ENCODE assay signal across 8 mouse cellular contexts in genomic region chr10:75062189-75062561, GRCm38 (mm10). TPM values are rescaled to one million over a fixed set of nuclear protein-coding genes. Genes with fewer than 3 reads are reported as not detected.
DNase-seq lines count a peak whose midpoint lies in the region; ATAC-seq and TF ChIP-seq lines count a peak whose summit lies in the region.

No protein-coding gene starts in this region.

- TF ChIP-seq EP300 in heart, adult 2 months (IDR thresholded peaks at IDR 0.05; ENCODE audit: insufficient read depth, low read depth, low read length) = no peak

- peaks cover 6% of the 10 kb centered on the region for H3K4me1 ChIP-seq in heart, adult 2 months (ENCODE audit: control insufficient read depth, insufficient read depth, low read length)
- H3K4me1 ChIP-seq in heart, embryonic 15.5 days (replicated peaks) = peaks cover 57% of the 10 kb centered on the region
- peaks cover 81% of the 10 kb centered on the region for H3K4me1 ChIP-seq in midbrain, embryonic 13.5 days (replicated peaks)

- intact Hi-C loops in heart, adult 2 months (cut with DNase I) = no loop called here

- no peaks in the 10 kb centered on the region for H3K27me3 ChIP-seq in heart, adult 2 months (ENCODE audit: control insufficient read depth, insufficient read depth, low read length)
- peaks cover 35% of the 10 kb centered on the region for H3K27me3 ChIP-seq in heart, embryonic 15.5 days
- H3K27me3 ChIP-seq in midbrain, embryonic 13.5 days = no peaks in the 10 kb centered on the region

- H3K9ac ChIP-seq in heart, adult 2 months (ENCODE audit: low read depth, low read length) = peak overlapping the region; percentile 90
- peak overlapping the region; percentile 80 for H3K9ac ChIP-seq in heart, embryonic 15.5 days
- peak overlapping the region; percentile 91 for H3K9ac ChIP-seq in midbrain, embryonic 13.5 days (replicated peaks)

- TF ChIP-seq CTCF in heart, adult 2 months (IDR thresholded peaks at IDR 0.05) = no peak

- H3K36me3 ChIP-seq in heart, adult 2 months (ENCODE audit: control insufficient read depth, insufficient read depth, low read length) = no peaks in the 10 kb centered on the region
- H3K36me3 ChIP-seq in heart, embryonic 15.5 days = no peaks in the 10 kb centered on the region; the same call in 1 of the 2 replicates
- no peaks in the 10 kb centered on the region for H3K36me3 ChIP-seq in midbrain, embryonic 13.5 days

- no peak for ATAC-seq in heart, embryonic 15.5 days (replicated peaks; ENCODE audit: insufficient number of reproducible peaks, insufficient read depth, low FRiP score, low read depth)
- ATAC-seq in midbrain, embryonic 13.5 days = no peak

- no peak for TF ChIP-seq POLR2A in heart, adult 2 months (IDR thresholded peaks at IDR 0.05; ENCODE audit: insufficient read depth, low read depth, low read length)

- 31% methylated on average over 6 of the region's 6 CpGs for WGBS in heart, adult 2 months
- WGBS in heart, embryonic 15.5 days = 24% methylated on average over 6 of the region's 6 CpGs
- 9% methylated on average over 6 of the region's 6 CpGs for WGBS in midbrain, embryonic 13.5 days

- no peaks in the 10 kb centered on the region for H3K9me3 ChIP-seq in heart, embryonic 15.5 days (replicated peaks)
- H3K9me3 ChIP-seq in midbrain, embryonic 13.5 days = no peaks in the 10 kb centered on the region

- H3K79me2 ChIP-seq in heart, adult 2 months (replicated peaks; ENCODE audit: control insufficient read depth, insufficient read depth, low read length) = peaks cover 1% of the 10 kb centered on the region

- peak overlapping the region; percentile 86 for H3K4me3 ChIP-seq in heart, adult 2 months
- peak overlapping the region; percentile 86 for H3K4me3 ChIP-seq in heart, embryonic 15.5 days
- peak overlapping the region; percentile 92 for H3K4me3 ChIP-seq in midbrain, embryonic 13.5 days (replicated peaks)

- peak overlapping the region; percentile 91 for H3K4me2 ChIP-seq in heart, embryonic 15.5 days
- peak overlapping the region; percentile 93 for H3K4me2 ChIP-seq in midbrain, embryonic 13.5 days (replicated peaks)

- H3K27ac ChIP-seq in heart, adult 2 months = no peak overlapping the region; the same call in 1 of the 2 replicates
- H3K27ac ChIP-seq in heart, embryonic 15.5 days = no peak overlapping the region
- no peak overlapping the region for H3K27ac ChIP-seq in midbrain, embryonic 13.5 days

- peak; percentile 29 to 58 for DNase-seq in heart, adult 2 months
- DNase-seq in heart, adult 8-10 months (ENCODE audit: low spot score) = no peak
- DNase-seq in brain, adult 2 months (ENCODE audit: low read depth, low spot score) = peak; percentile 45
- DNase-seq in kidney, postnatal 25 days = peak; percentile 54 to 58
- DNase-seq in ovary, adult 18-20 months (ENCODE audit: low spot score) = no peak
- no peak for DNase-seq in layer of hippocampus, adult 11-12 months (ENCODE audit: low spot score)

RNA-seq across cellular contexts. Expression of gene Bcr, which starts 1.8 kb away (rescaled TPM):
- total RNA-seq in heart, adult 2 months (2021) = 1 to 10 TPM; 9.9 to 10.0 TPM
- polyA plus RNA-seq in heart, adult 2 months (2012; rRNA removed) = 7.3 and 8.5 TPM in 2 replicates
- 10 to 100 TPM in 2 of 4 experiments, 1 to 10 TPM in 2; 8.0 to 13.3 (median 9.5) TPM for total RNA-seq in heart, adult 8-10 months (2022)
- polyA plus RNA-seq in heart, embryonic 15.5 days (2015; fragmentation: Nextera tagmentation; extraction: Ambion mirVana) = 9.7 and 10.2 TPM in 2 replicates
- polyA plus RNA-seq in midbrain, embryonic 13.5 days (2015; fragmentation: Nextera tagmentation; extraction: Ambion mirVana) = 15.2 and 17.3 TPM in 2 replicates

RNA-seq across cellular contexts. Expression of gene Rab36, which starts 25.3 kb away (rescaled TPM):
- total RNA-seq in heart, adult 2 months (2021) = 1 to 10 TPM in 1 of 2 experiments, under 1 TPM in 1; 0.57 to 1.0 TPM
- 3.2 and 3.4 TPM in 2 replicates for polyA plus RNA-seq in heart, adult 2 months (2012; rRNA removed)
- total RNA-seq in heart, adult 8-10 months (2022) = under 1 TPM; 0.46 to 0.97 (median 0.77) TPM
- 2.2 and 4.1 TPM in 2 replicates for polyA plus RNA-seq in heart, embryonic 15.5 days (2015; fragmentation: Nextera tagmentation; extraction: Ambion mirVana)
- polyA plus RNA-seq in midbrain, embryonic 13.5 days (2015; fragmentation: Nextera tagmentation; extraction: Ambion mirVana) = 14.8 and 19.7 TPM in 2 replicates

RNA-seq across cellular contexts. Expression of gene Rsph14, which starts 29.8 kb away (rescaled TPM):
- not detected for total RNA-seq in heart, adult 2 months (2021)
- polyA plus RNA-seq in heart, adult 2 months (2012; rRNA removed) = 0.86 TPM in 1 of 2 replicates, not detected in the other
- not detected for total RNA-seq in heart, adult 8-10 months (2022)
- 0.20 TPM in 1 of 2 replicates, not detected in the other for polyA plus RNA-seq in heart, embryonic 15.5 days (2015; fragmentation: Nextera tagmentation; extraction: Ambion mirVana)
- 0.63 and 1.1 TPM in 2 replicates for polyA plus RNA-seq in midbrain, embryonic 13.5 days (2015; fragmentation: Nextera tagmentation; extraction: Ambion mirVana)

Comparison
In these comparisons a context has a peak if more than half of its experiments do, and no peak if none do; other contexts are left out.
1. DNase-seq: peak in heart, adult 2 months (2 of 2), brain, adult 2 months (single experiment) and kidney, postnatal 25 days (2 of 2); none in heart, adult 8-10 months (single experiment), ovary, adult 18-20 months (single experiment) and layer of hippocampus, adult 11-12 months (single experiment).
2. Peak in every context shown above with its lines, with median percentiles within 50 percentile points of each other: H3K4me3 ChIP-seq and H3K9ac ChIP-seq.